Mouse (Mus musculus): ENCODE results near the gene Gtpbp10.

DNA sequence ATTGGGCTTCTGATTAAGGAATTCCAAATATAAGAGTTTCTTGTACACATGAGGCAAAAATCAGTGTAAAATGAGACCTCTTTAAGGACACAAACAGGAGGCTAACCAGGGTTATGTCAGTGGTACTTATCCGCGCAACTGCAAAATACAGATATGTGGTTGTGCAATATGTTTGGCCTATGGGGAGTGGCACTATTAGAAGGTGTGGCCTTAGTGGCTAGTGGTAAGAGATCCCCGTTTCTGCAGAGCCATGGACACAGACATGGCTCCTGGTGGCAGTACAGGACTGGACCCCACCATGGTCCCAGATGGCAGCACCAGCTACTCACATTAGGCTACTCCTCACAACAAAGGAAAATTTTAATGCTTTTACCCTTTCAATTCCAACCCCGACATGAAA is 64.3 kb downstream of the Gtpbp10 start:
- TF ChIP-seq POLR2A (IDR thresholded peaks at IDR 0.05; ENCODE audit: borderline replicate concordance, extremely low read depth, low read depth, low read length) (no peak), CTCF (IDR thresholded peaks at IDR 0.05; ENCODE audit: insufficient read depth, low read length) (no peak)
